Mouse (Mus musculus): ENCODE measurements at regions not wholly inside any gene's neighbourhood (a gene's known extent, or its start where the extent isn't known, plus 50 kb on each side); places are given as distances from the start of the nearest gene placed in this dataset.

- no peak for DNase-seq (ENCODE audit: low read depth, low spot score)
Observed at GRCm38 (mm10) chr17:45966736-45967135, 65.4 kb downstream of the Vegfa start.

- DNase-seq (ENCODE audit: low read depth, low spot score): no peak
Observed at GRCm38 (mm10) chr17:45964031-45964430, 68.1 kb downstream of the Vegfa start.

- no peak for DNase-seq (ENCODE audit: low read depth, low spot score)
Observed at GRCm38 (mm10) chr17:45963332-45963731, 68.8 kb downstream of the Vegfa start.

- no peak for DNase-seq (ENCODE audit: low read depth, low spot score)
Observed at GRCm38 (mm10) chr17:45961626-45962319, 70.4 kb downstream of the Vegfa start.

GRCm38 (mm10) chr17:45958094-45958881 lies 73.9 kb downstream of the Vegfa start:
- DNase-seq (ENCODE audit: low read depth, low spot score): peak; percentile 13

- DNase-seq (ENCODE audit: low read depth, low spot score): no peak
Observed at GRCm38 (mm10) chr17:45955481-45955880, 76.7 kb downstream of the Vegfa start.

- no peak for DNase-seq (ENCODE audit: low read depth, low spot score)
Observed at GRCm38 (mm10) chr17:45954824-45955223, 77.3 kb downstream of the Vegfa start.

- DNase-seq (ENCODE audit: low read depth, low spot score): no peak
Observed at GRCm38 (mm10) chr17:45953523-45953922, 78.6 kb downstream of the Vegfa start.

- no peak for DNase-seq (ENCODE audit: low read depth, low spot score)
Observed at GRCm38 (mm10) chr17:45950533-45951164, 81.5 kb downstream of the Vegfa start.

- DNase-seq (ENCODE audit: low read depth, low spot score): no peak
Observed at GRCm38 (mm10) chr17:45949141-45949540, 83.0 kb downstream of the Vegfa start.

GRCm38 (mm10) chr17:45948314-45948935 lies 83.7 kb downstream of the Vegfa start:
- DNase-seq (ENCODE audit: low read depth, low spot score): no peak

- no peak for DNase-seq (ENCODE audit: low read depth, low spot score)
Observed at GRCm38 (mm10) chr17:45945005-45945404, 87.2 kb downstream of the Vegfa start.

GRCm38 (mm10) chr17:45943244-45943643 lies 88.9 kb downstream of the Vegfa start:
- DNase-seq (ENCODE audit: low read depth, low spot score): no peak

- DNase-seq (ENCODE audit: low read depth, low spot score): no peak
Observed at GRCm38 (mm10) chr17:45941890-45942375, 90.2 kb downstream of the Vegfa start.

- no peak for DNase-seq (ENCODE audit: low read depth, low spot score)
Observed at GRCm38 (mm10) chr17:45940121-45940813, 91.9 kb downstream of the Vegfa start.

- no peak for DNase-seq (ENCODE audit: low read depth, low spot score)
Observed at GRCm38 (mm10) chr17:45938284-45938683, 93.9 kb downstream of the Vegfa start.

- no peak for DNase-seq (ENCODE audit: low read depth, low spot score)
Observed at GRCm38 (mm10) chr17:45936577-45936976, 95.6 kb downstream of the Vegfa start.

- DNase-seq (ENCODE audit: low read depth, low spot score): no peak
Observed at GRCm38 (mm10) chr17:45935291-45935690, 96.9 kb downstream of the Vegfa start.

- no peak for DNase-seq (ENCODE audit: low read depth, low spot score)
Observed at GRCm38 (mm10) chr17:45934002-45934401, 98.2 kb downstream of the Vegfa start.

GRCm38 (mm10) chr17:45933034-45933433 lies 99.1 kb downstream of the Vegfa start:
- DNase-seq (ENCODE audit: low read depth, low spot score): no peak

GRCm38 (mm10) chr17:45932611-45933010 lies 99.6 kb downstream of the Vegfa start:
- DNase-seq (ENCODE audit: low read depth, low spot score): no peak

Measured in embryo, embryonic 11.5 days (tissue).